Mouse (Mus musculus) midbrain, embryonic 14.5 days (tissue): ENCODE measurements at regions not wholly inside any gene's neighbourhood (a gene's known extent, or its start where the extent isn't known, plus 50 kb on each side); places are given as distances from the start of the nearest gene placed in this dataset.

Source experiments
- ATAC-seq: fragments of 200-750 bp; cut with Nextera tagmentation; 2 replicates; pipeline ENCODE4 v1.8.0; 2017; ENCODE audit warnings: moderate number of reproducible peaks, moderate library complexity; ENCODE audit not compliant: low FRiP score, low TSS enrichment
- DNase-seq: peaks from one replicate; pipeline ENCODE4 v3.0.0-alpha.2; 2015
- H3K27ac ChIP-seq: fragments of 300-500 bp; sonication (generic); replicated peaks from 2 replicates; pipeline ENCODE4 v1.5.1; 2014; ENCODE audit warnings: mild to moderate bottlenecking, low read depth, low read length, moderate library complexity
- H3K27me3 ChIP-seq: fragments of 300-500 bp; sonication (generic); 2 replicates; pipeline ENCODE4 v1.6.1; 2014; ENCODE audit warnings: low read length, control low read depth, mixed read lengths; ENCODE audit not compliant: control insufficient read depth, insufficient read depth
- H3K36me3 ChIP-seq: fragments of 300-500 bp; sonication (generic); 2 replicates; pipeline ENCODE4 v1.6.1; 2014; ENCODE audit warnings: low read length, control low read depth; ENCODE audit not compliant: control insufficient read depth, insufficient read depth
- H3K4me1 ChIP-seq: fragments of 300-500 bp; sonication (generic); 2 replicates; pipeline ENCODE4 v1.6.1; 2014; ENCODE audit warnings: mild to moderate bottlenecking, antibody characterized with exemption, low read length, control low read depth; ENCODE audit not compliant: control insufficient read depth, insufficient read depth
- H3K4me2 ChIP-seq: fragments of 300-500 bp; sonication (generic); 2 replicates; pipeline ENCODE4 v1.6.1; 2014; ENCODE audit warnings: mild to moderate bottlenecking, low read length, moderate library complexity
- H3K4me3 ChIP-seq: fragments of 300-500 bp; sonication (generic); replicated peaks from 2 replicates; pipeline ENCODE4 v1.5.1; 2014; ENCODE audit warnings: low read depth, low read length
- H3K9ac ChIP-seq: fragments of 300-500 bp; sonication (generic); replicated peaks from 2 replicates; pipeline ENCODE4 v1.6.1; 2014; ENCODE audit warnings: mild to moderate bottlenecking, low read length, moderate library complexity
- H3K9me3 ChIP-seq: fragments of 300-500 bp; sonication (generic); 2 replicates; pipeline ENCODE4 v1.6.1; 2016; ENCODE audit warnings: low read length, control low read depth, mixed read lengths; ENCODE audit not compliant: control insufficient read depth
- WGBS: fragments of 180-500 bp; shearing (Covaris S2); extraction: QIAGEN DNeasy Blood & Tissue Kit; methylation state at CpG from one replicate; pipeline ENCODE4 v1.1.7; 2014; 5-methylcytosine and 5-hydroxymethylcytosine counted together

DNA sequence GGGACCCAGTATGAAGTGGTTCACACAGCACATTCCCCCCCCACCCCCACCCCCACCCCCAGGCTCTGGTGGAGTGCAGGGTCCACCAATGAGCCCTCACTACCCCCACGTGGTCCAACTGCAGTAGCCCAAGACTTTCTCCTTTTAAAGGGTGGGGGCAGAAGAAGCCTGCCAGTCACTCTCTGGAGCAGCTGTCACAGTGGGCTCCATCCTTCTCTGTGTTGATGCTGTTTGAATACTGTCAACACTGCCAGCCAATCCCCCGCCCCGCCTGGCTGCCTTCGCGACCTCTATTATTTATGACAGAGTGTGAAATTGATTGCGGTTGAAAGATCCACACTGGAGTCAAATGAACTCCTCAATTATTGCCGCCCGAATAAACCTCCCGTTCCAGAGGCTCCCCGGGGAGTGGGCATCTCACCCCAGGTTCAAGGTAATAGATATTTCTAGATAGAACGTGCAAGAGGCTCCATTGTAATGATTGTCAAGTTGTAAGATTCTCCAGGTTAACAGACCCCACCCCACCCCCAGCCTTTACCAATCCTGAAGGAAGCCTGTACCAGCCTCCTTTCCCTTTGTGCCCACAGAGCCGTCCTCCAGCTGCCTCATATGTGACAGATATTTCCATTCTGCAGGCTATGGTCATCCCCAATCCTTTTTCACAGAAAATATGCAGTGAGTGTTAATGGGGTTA lies 181.7 kb upstream of the Kdm8 start:
- 12% methylated on average over 12 of the region's 12 CpGs for WGBS
- no peak overlapping the region for H3K9ac ChIP-seq
- ATAC-seq (peak; percentile 93), DNase-seq (peak; percentile 87)
- peak overlapping the region; percentile 78 for H3K27ac ChIP-seq
- no peak overlapping the region for H3K4me3 ChIP-seq
- H3K4me2 ChIP-seq: 0 out of 2 replicates have a peak overlapping the region, but pooled peaks have one; percentile 22
- no peaks in the 10 kb centered on the region for H3K9me3 ChIP-seq
- H3K36me3 ChIP-seq: no peaks in the 10 kb centered on the region
- H3K4me1 ChIP-seq: peaks cover 14% of the 10 kb centered on the region
- H3K27me3 ChIP-seq: no peaks in the 10 kb centered on the region

DNA sequence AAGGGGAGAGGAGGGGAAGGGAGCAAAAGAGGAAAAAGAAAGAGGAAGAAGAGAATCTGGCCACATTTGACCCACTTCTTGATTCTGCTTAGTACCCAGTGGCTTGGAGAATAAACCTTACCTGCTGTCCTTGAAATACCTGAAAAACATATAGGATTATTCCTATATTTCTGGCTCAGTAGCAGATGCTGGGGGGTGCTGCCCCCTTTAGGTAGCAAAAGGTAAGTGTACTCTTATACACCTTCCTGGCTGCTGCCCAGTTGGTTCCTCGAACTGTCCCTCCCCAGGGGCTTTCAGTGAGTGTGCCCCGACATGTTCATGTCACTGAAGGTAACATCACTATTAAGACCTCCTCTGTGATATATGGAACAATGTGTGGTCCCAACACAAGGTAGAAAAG lies 180.7 kb upstream of the Kdm8 start:
- DNase-seq (no peak), ATAC-seq (no peak)
- Histone ChIP-seq H3K4me2 (no peak overlapping the region), H3K27ac (peak overlapping the region; percentile 78), H3K4me1 (peaks cover 14% of the 10 kb centered on the region), H3K9me3 (no peaks in the 10 kb centered on the region), H3K9ac (no peak overlapping the region), H3K36me3 (no peaks in the 10 kb centered on the region), H3K4me3 (no peak overlapping the region), H3K27me3 (no peaks in the 10 kb centered on the region)
- 42% methylated on average over 2 of the region's 2 CpGs for WGBS

DNA sequence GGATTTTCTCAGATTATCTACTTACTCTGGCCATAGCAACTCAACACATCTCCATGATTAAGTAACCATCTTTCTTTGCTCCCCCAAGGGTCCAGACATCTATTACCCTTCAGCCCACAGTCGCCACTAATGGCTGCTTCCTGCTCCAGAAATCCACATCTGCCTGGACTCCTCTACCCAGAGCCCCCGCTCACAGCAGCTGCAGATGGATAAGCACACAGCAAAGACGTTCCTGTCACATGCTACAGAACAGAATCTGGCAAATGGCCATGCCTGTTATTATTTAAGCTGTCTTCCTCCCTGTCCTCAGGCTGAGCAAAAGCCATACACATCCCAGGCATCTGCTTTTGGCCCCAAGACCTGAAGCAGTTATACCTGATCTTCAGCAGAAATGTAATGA lies 173.8 kb upstream of the Kdm8 start:
- Histone ChIP-seq H3K9ac (no peak overlapping the region), H3K4me3 (no peak overlapping the region), H3K36me3 (no peaks in the 10 kb centered on the region), H3K27me3 (no peaks in the 10 kb centered on the region), H3K4me1 (no peaks in the 10 kb centered on the region), H3K27ac (no peak overlapping the region), H3K9me3 (no peaks in the 10 kb centered on the region), H3K4me2 (no peak overlapping the region)
- WGBS: 51% methylated on average over 3 of the region's 3 CpGs
- no peak for ATAC-seq
- peak; percentile 31 for DNase-seq

DNA sequence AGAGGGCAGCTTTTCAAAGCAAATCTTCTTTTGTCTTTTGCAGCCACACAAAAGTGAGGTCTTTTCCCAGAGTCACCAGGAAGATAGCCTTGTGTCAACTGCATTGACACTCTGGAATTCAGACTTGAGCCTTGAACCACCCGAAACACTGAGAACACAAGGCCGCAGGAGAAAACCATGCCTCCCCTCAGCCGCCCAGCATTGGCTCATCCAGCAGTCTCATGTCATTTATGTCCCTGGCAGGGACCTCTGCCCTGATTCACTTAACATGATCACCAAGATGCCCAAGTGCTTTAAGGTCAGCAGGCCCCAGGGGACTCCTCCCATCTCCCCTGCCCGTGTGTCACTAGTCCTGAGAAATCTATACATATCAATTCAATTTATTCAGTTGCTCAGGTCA lies 173.1 kb upstream of the Kdm8 start:
- Histone ChIP-seq H3K27ac (no peak overlapping the region), H3K4me3 (no peak overlapping the region), H3K4me1 (no peaks in the 10 kb centered on the region), H3K9me3 (no peaks in the 10 kb centered on the region), H3K36me3 (no peaks in the 10 kb centered on the region), H3K4me2 (no peak overlapping the region), H3K9ac (no peak overlapping the region), H3K27me3 (no peaks in the 10 kb centered on the region)
- ATAC-seq (no peak), DNase-seq (no peak)
- 63% methylated on average over 4 of the region's 4 CpGs for WGBS

DNA sequence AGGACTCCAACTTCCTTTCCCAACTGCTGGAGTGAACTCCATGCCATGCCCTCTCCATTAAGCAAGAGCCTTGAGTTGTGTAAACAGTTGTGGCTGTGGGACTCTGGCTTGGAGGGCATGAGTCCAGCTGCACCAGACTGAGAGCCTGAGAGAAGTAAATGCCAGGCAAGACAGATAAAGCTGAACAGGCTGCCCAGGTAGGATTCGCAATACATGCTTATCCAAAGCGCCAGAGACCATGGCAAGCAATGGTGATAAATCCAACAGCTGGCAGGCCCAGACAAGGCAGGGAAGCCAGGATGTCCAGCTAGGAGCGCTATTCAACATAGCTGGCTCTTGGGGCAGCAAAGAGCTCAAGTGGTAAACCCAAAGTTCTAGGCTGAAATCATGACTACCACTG lies 163.1 kb upstream of the Kdm8 start:
- WGBS: 79% methylated on average over 3 of the region's 3 CpGs
- Histone ChIP-seq H3K9me3 (no peaks in the 10 kb centered on the region), H3K27ac (no peak overlapping the region), H3K9ac (no peak overlapping the region), H3K4me1 (no peaks in the 10 kb centered on the region), H3K4me3 (no peak overlapping the region), H3K4me2 (no peak overlapping the region), H3K36me3 (no peaks in the 10 kb centered on the region), H3K27me3 (no peaks in the 10 kb centered on the region)
- DNase-seq (no peak), ATAC-seq (no peak)

DNA sequence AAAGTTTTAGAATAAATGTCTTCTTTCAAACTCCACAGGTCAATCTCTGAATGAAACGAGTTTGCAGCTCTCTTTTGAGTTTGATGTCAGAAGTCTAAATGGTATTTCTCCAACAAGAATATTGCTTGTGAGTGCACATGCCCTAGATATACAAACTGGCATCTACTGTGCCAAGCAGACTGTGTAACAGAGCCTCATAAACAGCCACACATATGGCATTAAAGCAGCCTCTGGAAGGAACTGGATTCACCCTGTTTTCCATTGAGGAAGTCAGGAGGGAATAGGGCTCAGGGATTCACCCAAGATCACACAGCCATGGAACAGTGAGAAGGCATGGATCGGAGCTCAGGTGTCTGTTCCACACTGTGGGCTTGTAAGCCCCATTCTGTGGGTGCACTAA lies 149.2 kb upstream of the Kdm8 start:
- H3K4me2 ChIP-seq: no peak overlapping the region
- H3K27me3 ChIP-seq: no peaks in the 10 kb centered on the region
- H3K4me3 ChIP-seq: no peak overlapping the region
- 72% methylated on average over 2 of the region's 2 CpGs for WGBS
- no peaks in the 10 kb centered on the region for H3K36me3 ChIP-seq
- no peak for DNase-seq
- H3K27ac ChIP-seq: no peak overlapping the region
- H3K4me1 ChIP-seq: no peaks in the 10 kb centered on the region
- no peak overlapping the region for H3K9ac ChIP-seq
- no peak for ATAC-seq
- no peaks in the 10 kb centered on the region for H3K9me3 ChIP-seq

DNA sequence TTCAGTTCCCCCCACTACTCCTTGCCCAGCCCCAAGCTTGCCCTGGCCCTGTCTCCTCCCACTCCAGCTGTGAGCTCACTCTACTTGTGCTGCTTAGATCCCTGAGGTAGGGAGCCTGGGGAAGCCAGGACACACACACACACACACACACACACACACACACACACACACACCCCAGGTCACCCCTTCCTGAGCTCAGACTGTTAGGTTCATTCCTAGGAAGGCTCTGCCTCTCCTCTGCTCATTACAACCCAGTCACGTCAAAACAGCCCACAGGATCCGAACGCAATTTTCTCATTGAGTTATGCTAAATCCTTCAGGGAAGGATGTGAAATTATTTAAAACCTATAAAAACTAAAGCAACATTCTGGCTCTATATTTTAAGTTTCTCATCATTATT lies 136.0 kb upstream of the Kdm8 start:
- H3K27me3 ChIP-seq: no peaks in the 10 kb centered on the region
- H3K4me2 ChIP-seq: no peak overlapping the region
- 64% methylated on average over 3 of the region's 3 CpGs for WGBS
- H3K36me3 ChIP-seq: no peaks in the 10 kb centered on the region
- H3K9ac ChIP-seq: no peak overlapping the region
- no peak overlapping the region for H3K27ac ChIP-seq
- no peak overlapping the region for H3K4me3 ChIP-seq
- no peak for ATAC-seq
- H3K9me3 ChIP-seq: no peaks in the 10 kb centered on the region
- H3K4me1 ChIP-seq: no peaks in the 10 kb centered on the region
- peak; percentile 40 for DNase-seq

DNA sequence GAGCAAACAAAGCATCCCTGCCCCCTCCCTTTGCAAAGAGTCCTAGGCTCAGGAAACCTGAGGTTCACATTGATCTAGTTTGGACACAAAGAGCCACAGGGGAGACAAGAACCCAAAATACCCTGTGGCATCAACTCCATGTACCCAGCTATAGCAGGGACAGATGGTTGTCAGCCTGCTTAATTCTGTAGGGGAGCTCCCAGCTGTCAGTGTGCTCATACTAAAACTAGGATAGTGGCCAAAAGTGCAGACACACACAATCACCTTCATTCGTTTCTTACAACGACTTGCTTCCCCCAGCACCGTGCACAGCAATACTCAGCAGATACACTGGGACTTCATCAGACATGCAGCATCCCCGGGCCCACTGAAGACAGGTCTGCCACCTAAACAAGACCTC lies 133.5 kb upstream of the Kdm8 start:
- WGBS: 84% methylated on average over 4 of the region's 4 CpGs
- H3K27me3 ChIP-seq: no peaks in the 10 kb centered on the region
- H3K27ac ChIP-seq: no peak overlapping the region
- no peak overlapping the region for H3K4me2 ChIP-seq
- no peaks in the 10 kb centered on the region for H3K4me1 ChIP-seq
- no peak overlapping the region for H3K4me3 ChIP-seq
- no peak overlapping the region for H3K9ac ChIP-seq
- DNase-seq: peak; percentile 3
- H3K36me3 ChIP-seq: no peaks in the 10 kb centered on the region
- no peaks in the 10 kb centered on the region for H3K9me3 ChIP-seq
- ATAC-seq: no peak

DNA sequence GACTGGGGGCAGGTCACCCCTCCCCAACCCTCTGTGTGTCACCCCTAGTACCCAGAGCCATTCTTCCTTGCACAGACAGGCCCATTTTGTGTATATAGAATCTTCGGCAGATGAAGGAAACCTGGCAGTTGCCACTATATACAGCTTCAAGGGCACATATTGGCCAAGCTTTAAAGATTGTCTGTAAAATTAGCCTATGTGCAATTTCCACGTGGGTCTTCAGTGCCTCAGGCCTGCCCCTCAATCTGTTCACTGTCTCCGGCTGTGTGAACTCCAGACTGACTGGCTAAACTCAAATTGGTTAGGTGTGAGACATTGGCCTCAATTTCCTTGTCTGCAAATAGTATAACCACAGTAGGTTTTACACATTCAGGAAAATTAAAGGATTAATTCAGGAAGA lies 130.9 kb upstream of the Kdm8 start:
- 80% methylated on average over 3 of the region's 3 CpGs for WGBS
- Histone ChIP-seq H3K4me1 (no peaks in the 10 kb centered on the region), H3K4me3 (no peak overlapping the region), H3K36me3 (no peaks in the 10 kb centered on the region), H3K9me3 (no peaks in the 10 kb centered on the region), H3K4me2 (no peak overlapping the region), H3K9ac (no peak overlapping the region), H3K27ac (no peak overlapping the region), H3K27me3 (no peaks in the 10 kb centered on the region)
- no peak for ATAC-seq
- DNase-seq: no peak
